Mouse (Mus musculus) kidney, adult 8-10 months (tissue): ENCODE measurements around the gene Olfr536.
"Not testable (repeated sequence)": the region's sequence is repeated elsewhere in the genome, so short reads cannot be mapped to it uniquely, and the experiment has no call there.

ENCODE experiments used
- DNase-seq, 2 experiments: peaks; one replicate each; pipeline ENCODE4 v3.0.0; 2022

The Olfr536 gene

DNA sequence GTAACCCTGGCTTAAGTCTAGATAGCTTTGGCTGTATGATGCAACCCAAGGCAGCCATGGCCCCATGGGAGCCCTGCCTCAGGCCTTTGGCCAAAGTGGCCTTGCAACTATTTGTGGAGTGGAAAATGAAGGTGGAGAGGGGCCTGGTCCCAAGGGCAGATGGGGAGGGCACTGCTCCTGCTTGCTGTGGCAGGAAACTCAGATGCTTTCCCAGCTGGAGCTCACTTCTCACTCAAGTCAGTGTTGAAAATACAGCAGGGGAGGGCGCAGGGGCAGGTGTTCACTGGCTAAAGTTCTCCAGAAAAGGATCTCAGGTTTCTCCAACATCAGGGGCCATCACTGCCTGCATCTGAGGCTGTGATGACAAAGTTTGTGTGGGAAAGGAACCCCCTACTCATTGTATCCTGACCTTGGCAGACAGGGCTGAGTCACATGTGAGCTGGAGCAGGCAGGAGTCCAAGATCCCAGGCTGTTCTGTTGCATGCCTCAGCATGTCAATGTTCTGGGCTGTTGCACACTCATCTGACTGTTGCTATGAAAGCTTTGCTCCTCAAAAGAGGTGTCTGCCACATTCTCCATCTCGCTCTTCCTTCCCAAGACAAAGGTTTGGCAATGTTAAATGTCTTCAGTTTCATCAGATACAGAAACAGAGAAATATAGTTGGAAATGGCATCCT is at the start of gene Olfr536:
Gene Olfr536, minus strand, starts transcription at position 51 of the 676 bp plus-strand sequence.
- DNase-seq, result peak; percentile 1 to 5

DNA sequence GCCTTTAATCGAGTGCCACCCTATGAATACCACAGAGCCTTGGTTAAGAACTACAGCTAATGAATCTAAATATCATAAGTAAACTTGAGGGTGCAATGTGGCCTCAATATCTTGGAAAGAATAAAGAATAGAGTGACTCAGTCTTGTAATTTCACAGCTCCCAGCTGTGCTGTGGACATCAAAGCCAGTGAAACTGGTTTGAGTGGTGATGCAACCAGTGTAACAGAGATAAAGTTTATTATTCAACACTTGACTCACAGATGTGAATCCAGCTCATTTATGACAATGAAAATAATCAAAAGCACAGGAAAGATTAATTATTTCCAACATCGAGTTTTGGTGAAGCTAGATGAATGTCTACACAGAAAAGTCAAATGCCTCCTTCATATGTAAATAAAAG is 32.5 kb upstream of the Olfr536 start:
- no peak for DNase-seq

DNA sequence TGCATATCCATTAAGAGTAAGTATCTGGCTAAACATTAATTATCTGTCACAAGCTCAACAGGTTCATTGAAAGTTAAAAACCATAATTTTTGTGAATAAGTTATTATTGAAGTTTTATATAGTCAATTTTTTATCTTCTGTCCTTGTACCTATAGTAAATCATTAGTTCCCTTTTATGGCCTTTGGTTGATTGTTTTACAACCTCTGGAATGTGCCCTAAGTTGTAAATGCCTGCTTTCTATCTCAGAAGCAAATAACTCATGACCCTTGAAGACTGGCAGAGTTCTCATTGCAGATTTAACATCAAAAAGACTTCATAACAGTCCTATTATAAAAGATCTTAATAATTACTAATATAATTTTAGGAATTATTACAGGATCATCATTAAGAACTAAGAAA is 12.5 kb downstream of the Olfr536 start:
- DNase-seq, result no peak

DNA sequence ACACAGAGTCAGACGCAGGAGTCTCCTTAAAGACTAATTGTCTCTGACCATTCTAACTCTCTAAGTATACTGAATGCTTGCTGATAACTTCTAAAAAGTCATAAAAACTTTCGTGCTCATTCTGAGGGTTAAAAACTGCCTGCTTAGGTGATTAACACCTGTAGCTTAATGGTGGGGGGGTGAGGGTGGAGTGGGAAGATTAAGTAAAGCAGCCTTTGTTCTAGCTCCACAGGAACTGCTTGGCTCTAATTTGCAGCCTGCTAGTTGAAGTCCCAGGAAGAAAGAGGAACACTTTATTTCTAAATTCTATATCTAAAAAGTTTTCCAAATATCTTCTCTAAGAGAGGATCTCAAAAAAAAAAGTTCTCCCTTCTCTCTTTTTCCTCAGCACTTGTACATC is 13.0 kb downstream of the Olfr536 start:
- no peak for DNase-seq

DNA sequence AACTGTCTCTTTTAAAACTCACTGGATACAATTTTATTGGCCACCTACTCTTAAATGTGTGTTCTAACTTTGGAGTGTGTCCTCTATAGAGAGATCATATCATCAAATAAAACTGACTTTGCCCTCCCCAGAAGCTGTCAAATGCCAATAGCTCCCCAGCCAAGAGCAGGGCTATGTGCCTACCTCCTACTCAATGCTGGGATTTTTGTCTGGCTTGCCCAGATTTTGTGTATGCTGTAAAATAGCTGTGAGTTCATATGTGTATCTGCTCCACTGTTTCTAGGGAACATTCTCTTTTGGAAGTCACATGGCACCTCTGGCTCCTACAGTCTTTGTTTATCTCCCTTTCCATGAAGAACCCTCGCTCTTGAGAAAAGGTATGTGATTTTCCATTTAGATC is 18.2 kb downstream of the Olfr536 start:
- no peak for DNase-seq

DNA sequence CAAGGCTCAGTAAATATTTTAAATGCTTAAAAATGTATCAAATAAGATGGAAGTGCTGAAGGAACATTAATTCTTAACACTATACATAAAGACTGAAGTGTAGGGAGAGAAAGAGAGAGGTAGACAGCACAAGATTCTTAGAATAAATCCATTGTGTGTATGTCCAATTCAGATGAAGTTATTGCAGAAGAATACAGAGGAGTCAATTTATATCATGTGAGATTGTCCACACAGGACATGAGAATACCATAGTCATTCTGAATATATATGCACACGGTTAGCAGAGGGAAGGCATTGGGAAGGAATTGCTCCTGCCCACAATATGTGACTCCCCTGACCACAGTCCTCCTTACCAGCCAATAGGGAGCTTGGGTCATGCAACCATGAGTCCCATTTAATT is 23.3 kb downstream of the Olfr536 start, which contains the start of gene Olfr535:
Gene Olfr535, plus strand, starts transcription at position 301 of the 400 bp plus-strand sequence.
- no peak for DNase-seq

DNA sequence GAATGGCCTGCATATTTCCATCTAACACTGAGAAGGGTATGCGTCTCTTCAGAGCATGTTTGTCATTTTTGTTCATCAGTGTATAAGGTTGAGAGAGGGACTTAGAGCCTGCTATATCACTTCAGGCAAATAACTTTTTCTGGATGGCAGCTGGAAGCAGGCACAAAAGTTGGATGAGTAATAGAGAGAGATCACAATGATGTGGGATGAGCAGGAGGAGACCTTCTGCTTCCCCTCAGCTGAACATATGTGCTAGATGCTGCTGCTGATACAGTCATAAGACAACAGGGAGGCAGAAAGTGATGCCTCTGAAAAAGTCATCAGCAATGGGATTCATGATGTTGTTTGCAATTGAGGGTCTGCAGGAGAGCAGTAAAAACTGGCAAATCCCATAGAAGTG is 28.5 kb downstream of the Olfr536 start:
- no peak for DNase-seq

DNA sequence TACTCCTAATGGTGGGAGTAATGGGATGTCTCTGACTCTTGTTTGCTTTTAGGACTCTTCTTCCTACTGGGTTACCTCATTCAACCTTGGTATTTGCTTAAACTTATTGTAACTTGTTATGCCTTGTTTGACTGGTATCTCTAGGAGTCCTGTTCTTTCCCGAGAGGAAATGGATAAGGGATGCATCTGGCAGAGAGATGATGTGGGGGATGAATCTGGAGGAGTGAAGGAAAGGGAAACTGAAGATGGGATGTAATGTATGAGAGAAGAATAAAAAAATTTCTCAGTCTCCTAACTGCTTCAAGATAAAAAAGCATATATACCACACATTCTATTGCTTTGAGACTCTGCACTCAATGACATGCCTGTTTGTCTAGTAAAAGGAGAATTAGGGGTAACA is 29.3 kb downstream of the Olfr536 start:
- no peak for DNase-seq

DNA sequence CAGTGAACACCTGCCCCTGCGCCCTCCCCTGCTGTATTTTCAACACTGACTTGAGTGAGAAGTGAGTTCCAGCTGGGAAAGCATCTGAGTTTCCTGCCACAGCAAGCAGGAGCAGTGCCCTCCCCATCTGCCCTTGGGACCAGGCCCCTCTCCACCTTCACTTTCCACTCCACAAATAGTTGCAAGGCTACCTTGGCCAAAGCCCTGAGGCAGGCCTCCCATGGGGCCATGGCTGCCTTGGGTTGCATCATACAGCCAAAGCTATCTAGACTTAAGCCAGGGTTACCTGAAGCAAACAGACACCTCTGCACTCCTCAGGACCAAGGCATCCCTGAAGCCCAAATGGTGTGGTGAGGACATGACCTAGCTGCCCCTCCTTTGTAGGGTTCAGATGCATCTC is 44.1 kb downstream of the Olfr536 start, which contains the start of gene Olfr533:
Gene Olfr533, plus strand, starts transcription at position 301 of the 400 bp plus-strand sequence.
- DNase-seq, result not testable (repeated sequence)
